Mouse (Mus musculus) right cerebral cortex, adult 18-20 months (tissue): ENCODE results near the gene Adam30.
A peak's percentile ranks its signal among the peaks of the same experiment; 100 is the strongest.

Source experiments
- DNase-seq: peaks from one replicate; pipeline ENCODE4 v3.0.0; 2022; ENCODE audit warnings: mixed read lengths

Adam30 gene

GRCm38 (mm10) chr3:98197711-98198532 lies 37.5 kb downstream of the Adam30 start:
- no peak for DNase-seq

DNA sequence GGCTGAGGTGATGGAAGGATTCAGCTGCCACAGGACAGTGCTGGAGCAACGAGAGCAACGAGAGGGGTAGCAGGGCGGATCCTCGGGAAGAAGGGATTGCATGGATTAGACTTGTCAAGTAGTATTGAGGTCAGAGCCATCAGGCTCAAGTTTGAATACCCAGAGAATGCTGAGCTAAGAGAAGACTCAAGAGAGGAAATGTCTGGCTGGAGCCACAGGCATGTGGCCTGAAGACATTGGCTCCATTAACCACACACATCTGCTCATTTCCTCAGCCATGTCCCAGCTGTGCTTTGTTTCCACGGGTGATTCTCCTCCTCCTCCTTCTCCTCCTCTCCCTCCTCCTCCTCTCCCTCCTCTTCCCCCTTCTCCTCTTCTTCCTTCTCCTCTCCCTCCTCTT lies 39.3 kb downstream of the Adam30 start:
- no peak for DNase-seq

GRCm38 (mm10) chr3:98203282-98203681 lies 42.9 kb downstream of the Adam30 start:
- DNase-seq: no peak

- no peak for DNase-seq
These were observed 46.5 kb downstream of the Adam30 start for GRCm38 (mm10) chr3:98206977-98207376.

DNA sequence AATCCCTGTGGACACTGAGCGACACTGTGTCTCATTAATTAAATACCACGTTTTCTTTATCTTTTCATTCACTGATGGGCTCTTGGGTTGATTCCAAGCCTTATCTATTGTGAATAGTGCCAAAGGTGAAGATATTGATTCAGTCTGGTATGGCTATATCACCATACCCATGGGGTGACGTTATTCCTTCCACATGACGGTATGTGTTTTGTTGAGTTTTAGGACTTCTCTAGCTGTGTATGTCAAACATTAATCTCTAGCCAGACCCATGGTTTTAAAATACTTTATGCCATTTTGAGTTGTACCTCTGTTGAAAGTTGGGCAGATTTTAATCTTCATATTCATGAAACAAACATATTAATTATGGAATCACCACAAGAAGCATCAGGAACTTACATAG lies 48.7 kb downstream of the Adam30 start:
- no peak for DNase-seq

- no peak for DNase-seq
These were observed 50.4 kb downstream of the Adam30 start for GRCm38 (mm10) chr3:98210860-98211259.

- peak; percentile 76 for DNase-seq
These were observed 51.1 kb downstream of the Adam30 start for GRCm38 (mm10) chr3:98211301-98212081.
